Mouse (Mus musculus) embryonic facial prominence, embryonic 12.5 days (tissue): Measurements from ENCODE around the gene Kcng1. TPM values are rescaled to one million over a fixed set of nuclear protein-coding genes. Genes with fewer than 3 reads are reported as not detected.

ENCODE experiments used
- ATAC-seq: fragments of 200-750 bp; cut with Nextera tagmentation; 2 replicates; pipeline ENCODE4 v1.8.0; 2017; ENCODE audit not compliant: insufficient number of reproducible peaks, insufficient read depth, low FRiP score, low TSS enrichment
- H3K27ac ChIP-seq: fragments of 300-500 bp; sonication (generic); 2 replicates; pipeline ENCODE4 v1.5.1; 2016; ENCODE audit warnings: mild to moderate bottlenecking
- H3K27me3 ChIP-seq: fragments of 300-500 bp; sonication (generic); 2 replicates; pipeline ENCODE4 v1.6.1; 2016; ENCODE audit warnings: mild to moderate bottlenecking, moderate library complexity
- H3K36me3 ChIP-seq: fragments of 300-500 bp; sonication (generic); 2 replicates; pipeline ENCODE4 v1.6.1; 2016; ENCODE audit warnings: mild to moderate bottlenecking
- H3K4me1 ChIP-seq: fragments of 300-500 bp; sonication (generic); 2 replicates; pipeline ENCODE4 v1.6.1; 2016
- H3K4me2 ChIP-seq: fragments of 300-500 bp; sonication (generic); replicated peaks from 2 replicates; pipeline ENCODE4 v1.6.1; 2016; ENCODE audit warnings: mild to moderate bottlenecking, moderate library complexity
- H3K4me3 ChIP-seq: fragments of 300-500 bp; sonication (generic); 2 replicates; pipeline ENCODE4 v1.5.1; 2016; ENCODE audit warnings: mild to moderate bottlenecking
- H3K9ac ChIP-seq: fragments of 300-500 bp; sonication (generic); 2 replicates; pipeline ENCODE4 v1.6.1; 2016; ENCODE audit warnings: mild to moderate bottlenecking, moderate library complexity
- H3K9me3 ChIP-seq: fragments of 300-500 bp; sonication (generic); 2 replicates; pipeline ENCODE4 v1.6.1; 2016; ENCODE audit warnings: mild to moderate bottlenecking, moderate library complexity
- WGBS: fragments of 180-500 bp; shearing (Covaris S2); methylation state at CpG from one replicate; pipeline ENCODE4 v1.1.7; 2016; 5-methylcytosine and 5-hydroxymethylcytosine counted together
- polyA plus RNA-seq: library from polyadenylated mRNA; unstranded; fragments of >200 nt; fragmentation: Nextera tagmentation; extraction: Ambion mirVana; gene quantifications from 2 replicates; pipeline ENCODE4 v1.2.1, GENCODE M21; 2016

Kcng1 gene
- polyA plus RNA-seq, 1 experiment from 2014 or later: 2.0 TPM

- Histone ChIP-seq H3K4me1 (peaks cover 9% of the 10 kb centered on the region), H3K4me3 (no peak overlapping the region), H3K4me2 (no peak overlapping the region), H3K36me3 (no peaks in the 10 kb centered on the region), H3K9ac (no peak overlapping the region), H3K27ac (no peak overlapping the region), H3K9me3 (no peaks in the 10 kb centered on the region), H3K27me3 (0 out of 2 replicates have a peak, but pooled peaks cover 4% of the 10 kb centered on the region)
- no peak; the same call in 1 of the 2 replicates for ATAC-seq
- 20% methylated on average over 10 of the region's 10 CpGs for WGBS
These were observed 10.5 kb upstream of the Kcng1 start for GRCm38 (mm10) chr2:168292041-168292440.

GRCm38 (mm10) chr2:168289851-168290250, 8.3 kb upstream of the Kcng1 start:
- Histone ChIP-seq H3K27me3 (0 out of 2 replicates have a peak, but pooled peaks cover 4% of the 10 kb centered on the region), H3K4me2 (no peak overlapping the region), H3K9me3 (no peaks in the 10 kb centered on the region), H3K36me3 (no peaks in the 10 kb centered on the region), H3K4me1 (peaks cover 15% of the 10 kb centered on the region), H3K9ac (no peak overlapping the region), H3K4me3 (no peak overlapping the region), H3K27ac (no peak overlapping the region)
- WGBS: 64% methylated on average over 2 of the region's 2 CpGs
- ATAC-seq: no peak

GRCm38 (mm10) chr2:168289016-168289415, 7.5 kb upstream of the Kcng1 start:
- 59% methylated on average over 9 of the region's 9 CpGs for WGBS

GRCm38 (mm10) chr2:168286987-168287386, 5.5 kb upstream of the Kcng1 start:
- Histone ChIP-seq H3K27ac (no peak overlapping the region), H3K27me3 (peaks cover 11% of the 10 kb centered on the region), H3K4me1 (peaks cover 7% of the 10 kb centered on the region; the same call in 1 of the 2 replicates), H3K9me3 (no peaks in the 10 kb centered on the region), H3K36me3 (no peaks in the 10 kb centered on the region), H3K9ac (no peak overlapping the region), H3K4me3 (no peak overlapping the region), H3K4me2 (no peak overlapping the region)
- no peak for ATAC-seq
- 18% methylated on average over 3 of the region's 3 CpGs for WGBS

More at GRCm38 (mm10) chr2:168289016-168289415, 7.5 kb upstream of the Kcng1 start:
- no peak for ATAC-seq
- Histone ChIP-seq H3K9me3 (no peaks in the 10 kb centered on the region), H3K36me3 (no peaks in the 10 kb centered on the region), H3K4me3 (no peak overlapping the region), H3K4me1 (peaks cover 15% of the 10 kb centered on the region), H3K4me2 (no peak overlapping the region), H3K27ac (no peak overlapping the region), H3K9ac (no peak overlapping the region), H3K27me3 (no peaks in the 10 kb centered on the region)

- Histone ChIP-seq H3K27me3 (peaks cover 29% of the 10 kb centered on the region), H3K9ac (no peak overlapping the region), H3K27ac (no peak overlapping the region), H3K4me2 (no peak overlapping the region), H3K9me3 (no peaks in the 10 kb centered on the region), H3K4me3 (no peak overlapping the region), H3K4me1 (peaks cover 13% of the 10 kb centered on the region; the same call in 1 of the 2 replicates), H3K36me3 (no peaks in the 10 kb centered on the region)
- no peak for ATAC-seq
- 83% methylated on average over 6 of the region's 6 CpGs for WGBS
These were observed 3.6 kb upstream of the Kcng1 start for GRCm38 (mm10) chr2:168285143-168285542.

- Histone ChIP-seq H3K27ac (no peak overlapping the region), H3K4me1 (peaks cover 6% of the 10 kb centered on the region; the same call in 1 of the 2 replicates), H3K27me3 (peaks cover 67% of the 10 kb centered on the region), H3K4me2 (peak overlapping the region; percentile 82), H3K9ac (peak overlapping the region; percentile 44; the same call in 1 of the 2 replicates), H3K36me3 (no peaks in the 10 kb centered on the region), H3K9me3 (no peaks in the 10 kb centered on the region), H3K4me3 (peak overlapping the region; percentile 45)
- 2% methylated on average over 69 of the region's 82 CpGs for WGBS
- 0 out of 2 replicates have a peak, but pooled peaks have one; percentile 18 for ATAC-seq
These were observed 581 bp downstream of the Kcng1 start for GRCm38 (mm10) chr2:168280729-168281581.

GRCm38 (mm10) chr2:168274374-168274935, 7.1 kb downstream of the Kcng1 start:
- ATAC-seq: no peak
- no peak overlapping the region for H3K4me3 ChIP-seq
- peaks cover 49% of the 10 kb centered on the region for H3K27me3 ChIP-seq

GRCm38 (mm10) chr2:168273387-168273786, 8.1 kb downstream of the Kcng1 start:
- Histone ChIP-seq H3K9ac (no peak overlapping the region), H3K27me3 (peaks cover 45% of the 10 kb centered on the region), H3K36me3 (no peaks in the 10 kb centered on the region), H3K27ac (no peak overlapping the region), H3K4me2 (no peak overlapping the region), H3K4me3 (no peak overlapping the region), H3K9me3 (no peaks in the 10 kb centered on the region), H3K4me1 (no peaks in the 10 kb centered on the region)
- 38% methylated on average over 9 of the region's 9 CpGs for WGBS
- no peak for ATAC-seq

More at GRCm38 (mm10) chr2:168274374-168274935, 7.1 kb downstream of the Kcng1 start:
- Histone ChIP-seq H3K36me3 (no peaks in the 10 kb centered on the region), H3K27ac (no peak overlapping the region), H3K4me1 (no peaks in the 10 kb centered on the region), H3K9me3 (no peaks in the 10 kb centered on the region), H3K9ac (no peak overlapping the region), H3K4me2 (no peak overlapping the region)
- 7% methylated on average over 11 of the region's 11 CpGs for WGBS

- Histone ChIP-seq H3K27ac (no peak overlapping the region), H3K4me2 (peak overlapping the region; percentile 29), H3K9ac (no peak overlapping the region), H3K4me3 (no peak overlapping the region), H3K36me3 (no peaks in the 10 kb centered on the region), H3K27me3 (peaks cover 14% of the 10 kb centered on the region; the same call in 1 of the 2 replicates), H3K4me1 (no peaks in the 10 kb centered on the region), H3K9me3 (no peaks in the 10 kb centered on the region)
- no peak for ATAC-seq
- WGBS: 43% methylated on average over 7 of the region's 7 CpGs
These were observed 13.5 kb downstream of the Kcng1 start for GRCm38 (mm10) chr2:168268033-168268432.

GRCm38 (mm10) chr2:168260900-168261299, 20.6 kb downstream of the Kcng1 start:
- Histone ChIP-seq H3K36me3 (no peaks in the 10 kb centered on the region; the same call in 1 of the 2 replicates), H3K9me3 (no peaks in the 10 kb centered on the region), H3K27me3 (peaks cover 13% of the 10 kb centered on the region; the same call in 1 of the 2 replicates), H3K4me1 (no peaks in the 10 kb centered on the region), H3K4me3 (no peak overlapping the region), H3K9ac (no peak overlapping the region), H3K27ac (no peak overlapping the region), H3K4me2 (no peak overlapping the region)
- WGBS: 84% methylated on average over 10 of the region's 10 CpGs
- ATAC-seq: no peak

- no peak for ATAC-seq
- WGBS: 89% methylated on average over 3 of the region's 3 CpGs
- Histone ChIP-seq H3K9ac (no peak overlapping the region), H3K36me3 (no peaks in the 10 kb centered on the region; the same call in 1 of the 2 replicates), H3K4me1 (no peaks in the 10 kb centered on the region), H3K4me2 (no peak overlapping the region), H3K9me3 (no peaks in the 10 kb centered on the region), H3K4me3 (no peak overlapping the region), H3K27ac (no peak overlapping the region), H3K27me3 (peaks cover 13% of the 10 kb centered on the region; the same call in 1 of the 2 replicates)
These were observed 21.4 kb downstream of the Kcng1 start for GRCm38 (mm10) chr2:168260124-168260523.
